In genomic region chr11:18370861-18371260, GRCm38 (mm10) we compare ENCODE assay signal across 18 mouse cellular contexts.
A peak's percentile ranks its signal among the peaks of the same experiment; 100 is the strongest.
DNase-seq lines count a peak whose midpoint lies in the region; ATAC-seq lines count a peak whose summit lies in the region.
"Had no signal": no experiment of that assay in that cellular context is flagged by ENCODE, and none has a peak within 500 bp of the region (broad histone marks: within the 10 kb centered on the region; RNA-seq: fewer than 3 reads in every experiment).

No protein-coding gene starts in this region.

- H3K4me3 ChIP-seq in liver, embryonic 11.5 days (ENCODE audit: low read depth, low read length), result no peak overlapping the region
- H3K4me3 ChIP-seq: embryonic facial prominence, embryonic 12.5 days; forebrain, embryonic 15.5 days; liver, embryonic 13.5 days; neural tube, embryonic 15.5 days had no signal

- no peak overlapping the region for H3K27ac ChIP-seq in liver, embryonic 11.5 days (ENCODE audit: low read depth, low read length)
- H3K27ac ChIP-seq: embryonic facial prominence, embryonic 12.5 days; forebrain, embryonic 15.5 days; liver, embryonic 13.5 days; neural tube, embryonic 15.5 days had no signal

- H3K4me1 ChIP-seq in liver, embryonic 11.5 days (replicated peaks; ENCODE audit: control insufficient read depth, insufficient read depth, low read length), result no peaks in the 10 kb centered on the region
- H3K4me1 ChIP-seq: embryonic facial prominence, embryonic 12.5 days; forebrain, embryonic 15.5 days; liver, embryonic 13.5 days; neural tube, embryonic 15.5 days had no signal

- peak; percentile 27 for DNase-seq in adrenal gland, postnatal 10 days
- no peak for DNase-seq in adrenal gland, adult 18-20 months (ENCODE audit: low spot score in 2 of 2)
- peak; percentile 5 to 10 for DNase-seq in kidney, postnatal 4 days
- no peak for DNase-seq in kidney, adult 11 months
- peak; percentile 18 for DNase-seq in urinary bladder, postnatal 14 days (ENCODE audit: low spot score)
- no peak for DNase-seq in urinary bladder, adult 2 months (ENCODE audit: low spot score)
- DNase-seq in testis, postnatal 10 days (ENCODE audit: low spot score), result no peak
- no peak for DNase-seq in liver, embryonic 11.5 days (ENCODE audit: low spot score)
- DNase-seq: gastrocnemius, postnatal 36 days; heart, postnatal 36 days; layer of hippocampus, postnatal 36 days; liver, embryonic 13.5 days; right cerebral cortex, postnatal 14 days had no signal

- H3K4me2 ChIP-seq in liver, embryonic 11.5 days, result no peak overlapping the region
- H3K4me2 ChIP-seq: embryonic facial prominence, embryonic 12.5 days; forebrain, embryonic 15.5 days; liver, embryonic 13.5 days; midbrain, embryonic 11.5 days; neural tube, embryonic 15.5 days had no signal

- H3K27me3 ChIP-seq in liver, embryonic 11.5 days (replicated peaks; ENCODE audit: control insufficient read depth, insufficient read depth, low read length), result no peaks in the 10 kb centered on the region
- H3K27me3 ChIP-seq: embryonic facial prominence, embryonic 12.5 days; forebrain, embryonic 15.5 days; liver, embryonic 13.5 days; neural tube, embryonic 15.5 days had no signal

- H3K36me3 ChIP-seq in liver, embryonic 11.5 days (ENCODE audit: control insufficient read depth, insufficient read depth, low read length), result no peaks in the 10 kb centered on the region
- H3K36me3 ChIP-seq: embryonic facial prominence, embryonic 12.5 days; forebrain, embryonic 15.5 days; liver, embryonic 13.5 days; neural tube, embryonic 15.5 days had no signal

- H3K9me3 ChIP-seq in liver, embryonic 11.5 days (ENCODE audit: control insufficient read depth, low read length), result no peaks in the 10 kb centered on the region
- H3K9me3 ChIP-seq: embryonic facial prominence, embryonic 12.5 days; forebrain, embryonic 15.5 days; liver, embryonic 13.5 days; neural tube, embryonic 15.5 days had no signal

- no peak overlapping the region for H3K9ac ChIP-seq in liver, embryonic 11.5 days (ENCODE audit: low read depth, low read length)
- H3K9ac ChIP-seq: embryonic facial prominence, embryonic 12.5 days; forebrain, embryonic 15.5 days; liver, embryonic 13.5 days; neural tube, embryonic 15.5 days had no signal

- ATAC-seq in liver, embryonic 11.5 days (replicated peaks; ENCODE audit: low FRiP score), result no peak
- ATAC-seq: forebrain, embryonic 15.5 days; intestine, embryonic 16.5 days had no signal

- WGBS in liver, embryonic 11.5 days, result 34% methylated on average over 3 of the region's 3 CpGs

Comparison
In these comparisons a context has a peak if more than half of its experiments do, and no peak if none do; other contexts are left out.
1. DNase-seq: peak in adrenal gland, postnatal 10 days (single experiment), kidney, postnatal 4 days (2 of 2) and urinary bladder, postnatal 14 days (single experiment); none in adrenal gland, adult 18-20 months (0 of 2), kidney, adult 11 months (single experiment), urinary bladder, adult 2 months (single experiment), testis, postnatal 10 days (single experiment) and liver, embryonic 11.5 days (single experiment).